Mouse (Mus musculus): Measurements from ENCODE around the gene Col24a1.

Gene Col24a1

GRCm38 (mm10) chr3:145457039-145457438 lies 164.8 kb downstream of the Col24a1 start:
- in situ Hi-C loops (cut with MboI, MseI) = no loop called here

GRCm38 (mm10) chr3:145462351-145462750 lies 170.1 kb downstream of the Col24a1 start:
- in situ Hi-C loops (cut with MboI, MseI) = no loop called here

- in situ Hi-C loops (cut with MboI, MseI) = no loop called here
These were observed 171.5 kb downstream of the Col24a1 start for GRCm38 (mm10) chr3:145463731-145464130.

- in situ Hi-C loops (cut with MboI, MseI) = no loop called here
These were observed 178.8 kb downstream of the Col24a1 start for GRCm38 (mm10) chr3:145471094-145471493.

- in situ Hi-C loops (cut with MboI, MseI) = no loop called here
These were observed 181.9 kb downstream of the Col24a1 start for GRCm38 (mm10) chr3:145474163-145474562.

GRCm38 (mm10) chr3:145476634-145477033 lies 184.4 kb downstream of the Col24a1 start:
- in situ Hi-C loops (cut with MboI, MseI) = no loop called here

- in situ Hi-C loops (cut with MboI, MseI) = no loop called here
These were observed 184.8 kb downstream of the Col24a1 start for GRCm38 (mm10) chr3:145477074-145477473.

GRCm38 (mm10) chr3:145478446-145478845 lies 186.2 kb downstream of the Col24a1 start:
- in situ Hi-C loops (cut with MboI, MseI) = no loop called here

- in situ Hi-C loops (cut with MboI, MseI) = no loop called here
These were observed 198.0 kb downstream of the Col24a1 start for GRCm38 (mm10) chr3:145490279-145490678.

- in situ Hi-C loops (cut with MboI, MseI) = no loop called here
These were observed 199.1 kb downstream of the Col24a1 start for GRCm38 (mm10) chr3:145491326-145491725.

- in situ Hi-C loops (cut with MboI, MseI) = no loop called here
These were observed 205.9 kb downstream of the Col24a1 start for GRCm38 (mm10) chr3:145498127-145498526.

- in situ Hi-C loops (cut with MboI, MseI) = no loop called here
These were observed 206.6 kb downstream of the Col24a1 start for GRCm38 (mm10) chr3:145498893-145499292.

- in situ Hi-C loops (cut with MboI, MseI) = loop anchor here (10.0 kb wide), 1 partner anchor 1100 kb away; no protein-coding TSS in a partner anchor
These were observed 212.6 kb downstream of the Col24a1 start for GRCm38 (mm10) chr3:145504830-145505229.

- in situ Hi-C loops (cut with MboI, MseI) = loop anchor here (10.0 kb wide), 1 partner anchor 1096 kb away; no protein-coding TSS in a partner anchor
These were observed 216.3 kb downstream of the Col24a1 start for GRCm38 (mm10) chr3:145508550-145508949.

GRCm38 (mm10) chr3:145514197-145514596 lies 221.9 kb downstream of the Col24a1 start:
- in situ Hi-C loops (cut with MboI, MseI) = no loop called here

- in situ Hi-C loops (cut with MboI, MseI) = no loop called here
These were observed 229.3 kb downstream of the Col24a1 start for GRCm38 (mm10) chr3:145521528-145522080.

- in situ Hi-C loops (cut with MboI, MseI) = no loop called here
These were observed 230.0 kb downstream of the Col24a1 start for GRCm38 (mm10) chr3:145522311-145522710.

- in situ Hi-C loops (cut with MboI, MseI) = no loop called here
These were observed 233.0 kb downstream of the Col24a1 start for GRCm38 (mm10) chr3:145525266-145525665.

- in situ Hi-C loops (cut with MboI, MseI) = no loop called here
These were observed 245.6 kb downstream of the Col24a1 start for GRCm38 (mm10) chr3:145537870-145538269.

GRCm38 (mm10) chr3:145548441-145549415 lies 256.5 kb downstream of the Col24a1 start:
- in situ Hi-C loops (cut with MboI, MseI) = no loop called here

GRCm38 (mm10) chr3:145550216-145550615 lies 257.9 kb downstream of the Col24a1 start:
- in situ Hi-C loops (cut with MboI, MseI) = no loop called here

- in situ Hi-C loops (cut with MboI, MseI) = no loop called here
These were observed 262.1 kb downstream of the Col24a1 start for GRCm38 (mm10) chr3:145554388-145554787.

GRCm38 (mm10) chr3:145556206-145556605 lies 263.9 kb downstream of the Col24a1 start:
- in situ Hi-C loops (cut with MboI, MseI) = no loop called here

All from T-helper 1 cell (primary cell).